Mouse (Mus musculus) bone marrow macrophage, adult 2 months (primary cell): ENCODE measurements at regions not wholly inside any gene's neighbourhood (a gene's known extent, or its start where the extent isn't known, plus 50 kb on each side); places are given as distances from the start of the nearest gene placed in this dataset.

Experiments
- CTCF ChIP-seq: IDR thresholded peaks from 2 replicates; pipeline ENCODE4 v1.5.1; 2012; ENCODE audit warnings: low read depth, mild to moderate bottlenecking, low read length, moderate library complexity
- POLR2A ChIP-seq: IDR thresholded peaks from 2 replicates; pipeline ENCODE4 v1.6.1; 2012; ENCODE audit warnings: mild to moderate bottlenecking, low read depth, low read length, borderline replicate concordance

- TF ChIP-seq POLR2A (no peak), CTCF (no peak)
Observed at GRCm38 (mm10) chr6:100027524-100027923, 259.8 kb downstream of the Rybp start.
